Mouse (Mus musculus) spleen, postnatal 4 days (tissue): ENCODE measurements around the gene Ttc9c.

Experiments
- DNase-seq, 2 experiments: peaks; one replicate each; pipeline ENCODE4 v3.0.0; 2022; ENCODE audit warnings: low spot score in 2 of 2

Gene Ttc9c

GRCm38 (mm10) chr19:8830664-8831063 is 11.5 kb upstream of the Ttc9c start:
- DNase-seq, result no peak

DNA sequence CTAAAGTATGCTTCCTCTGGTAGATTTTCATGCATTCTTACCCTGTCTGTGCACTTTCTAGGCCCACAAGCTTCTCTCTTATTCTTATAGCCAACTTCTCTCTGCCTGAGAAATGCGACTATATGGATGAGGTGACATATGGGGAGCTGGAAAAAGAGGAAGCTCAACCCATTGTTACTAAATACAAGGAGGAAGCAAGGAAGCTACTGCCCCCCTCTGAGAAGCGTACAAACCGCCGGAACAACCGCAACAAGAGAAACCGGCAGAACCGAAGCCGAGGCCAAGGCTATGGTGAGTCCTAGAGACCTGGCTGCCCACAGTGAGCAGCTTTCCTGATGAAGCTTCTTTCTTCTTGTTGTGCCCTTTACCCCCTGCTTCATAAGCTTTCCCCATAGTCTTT is 10.5 kb upstream of the Ttc9c start, which contains the start of gene AC129217.1:
Gene AC129217.1 (plus strand): TSS at position 114 of the 400 bp plus-strand sequence.
- peak in 1 of 2 experiments; percentile 67 for DNase-seq

DNA sequence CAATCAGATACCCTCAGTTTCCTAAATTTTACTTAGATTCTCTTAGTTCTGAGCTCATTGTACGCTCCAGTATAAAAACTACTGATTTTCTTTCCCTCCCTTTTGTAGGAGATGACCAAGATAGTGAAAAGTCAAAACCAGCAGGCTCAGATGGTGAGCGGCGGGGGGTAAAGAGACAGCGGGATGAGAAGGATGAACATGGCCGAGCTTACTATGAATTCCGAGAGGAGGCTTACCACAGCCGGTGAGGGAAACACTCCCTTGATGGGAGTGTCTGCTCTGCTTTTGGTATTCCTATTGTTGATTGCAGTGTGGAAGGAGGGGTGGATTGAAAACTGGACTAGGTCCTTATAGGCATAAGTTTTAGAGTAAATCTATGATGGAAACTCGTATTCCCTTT is 3.6 kb upstream of the Ttc9c start:
- no peak for DNase-seq

- no peak for DNase-seq
Measured at GRCm38 (mm10) chr19:8821146-8821545, 2.0 kb upstream of the Ttc9c start.

DNA sequence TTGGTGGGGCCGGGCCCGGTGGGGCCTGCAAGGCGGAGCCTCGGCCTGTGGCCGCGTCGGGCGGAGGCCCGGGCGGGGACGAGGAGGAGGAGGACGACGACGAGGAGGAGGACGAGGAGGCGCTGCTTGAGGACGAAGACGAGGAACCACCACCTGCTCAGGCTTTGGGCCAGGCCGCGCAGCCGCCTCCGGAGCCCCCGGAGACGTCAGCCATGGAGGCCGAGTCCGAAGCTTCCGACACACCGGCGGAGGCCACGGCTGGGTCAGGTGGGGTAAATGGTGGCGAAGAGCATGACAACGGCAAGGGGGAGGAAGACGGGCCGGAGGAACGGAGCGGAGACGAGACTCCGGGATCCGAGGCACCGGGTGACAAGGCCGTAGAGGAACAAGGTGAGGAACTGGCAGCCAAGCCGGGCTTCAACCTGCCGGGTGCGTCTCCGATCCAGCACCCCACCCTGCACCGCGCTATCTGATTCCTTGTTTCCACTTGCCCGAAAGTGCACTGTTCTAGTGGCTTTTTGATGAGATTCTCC is 1.4 kb upstream of the Ttc9c start:
- peak; percentile 68 to 84 for DNase-seq

GRCm38 (mm10) chr19:8819596-8820423 is 677 bp upstream of the Ttc9c start, which contains the start of gene Hnrnpul2:
Gene Hnrnpul2, plus strand, starts transcription at chr19:8820010.
- peak; percentile 96 to 98 for DNase-seq

GRCm38 (mm10) chr19:8818301-8818798 is 783 bp downstream of the Ttc9c start:
- no peak for DNase-seq

DNA sequence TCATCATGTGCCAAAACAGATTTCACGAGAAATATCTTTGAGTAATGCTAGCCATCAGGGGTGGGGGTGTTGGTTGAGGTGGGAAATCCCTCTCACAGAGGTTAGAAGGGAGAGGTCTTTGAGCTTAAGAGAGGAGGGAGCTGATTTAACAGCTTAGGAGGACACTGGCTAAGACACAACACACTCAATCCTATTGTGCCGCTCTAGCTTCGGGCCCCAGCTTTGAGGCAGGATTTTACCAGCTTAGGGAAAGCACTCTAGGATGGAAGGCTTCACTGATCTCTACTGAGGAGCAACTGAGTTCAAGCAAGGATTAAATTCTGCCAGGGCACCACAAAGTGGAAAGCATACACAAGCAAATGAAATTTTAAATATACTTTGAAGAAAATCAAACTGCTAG is 2.1 kb downstream of the Ttc9c start:
- no peak for DNase-seq

DNA sequence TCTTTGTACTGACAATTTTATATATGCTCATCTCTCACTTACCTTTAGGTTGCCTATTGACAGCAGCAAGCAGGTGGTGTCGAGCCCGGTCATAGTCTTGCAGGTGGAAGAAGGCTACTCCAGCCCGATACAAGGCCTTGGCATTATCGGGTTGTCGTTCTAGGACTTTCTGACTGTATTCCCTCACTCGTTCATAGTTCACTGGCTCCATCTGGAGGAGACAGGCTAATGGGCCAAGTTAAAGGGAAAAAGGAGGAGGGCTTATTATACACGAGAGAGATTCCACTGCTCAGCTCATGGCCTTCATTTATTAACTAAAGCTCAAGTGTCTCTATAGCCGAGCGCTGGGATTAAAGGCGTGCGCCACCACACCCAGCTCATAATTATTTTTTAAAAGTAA is 3.3 kb downstream of the Ttc9c start:
- no peak for DNase-seq

DNA sequence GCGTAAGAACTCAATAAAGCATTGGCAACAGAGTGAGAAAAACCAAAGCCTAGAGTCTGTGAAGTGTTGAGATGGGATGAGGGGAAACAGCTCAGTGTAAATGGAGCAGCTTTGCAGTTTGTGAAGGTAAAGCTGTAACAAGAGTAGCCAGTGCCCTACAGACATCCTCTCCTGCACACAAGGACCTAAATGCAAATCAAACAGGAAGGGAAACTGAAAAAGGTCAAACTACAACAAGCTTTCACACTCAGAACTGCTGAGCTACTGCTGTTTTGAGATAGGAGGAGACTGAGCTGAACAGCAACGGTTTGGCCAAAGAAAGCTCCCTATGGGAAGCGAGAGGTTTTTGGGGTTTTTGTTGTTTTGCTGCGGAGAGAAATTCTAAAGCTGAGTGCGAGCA is 12.3 kb downstream of the Ttc9c start:
- DNase-seq, result no peak

DNA sequence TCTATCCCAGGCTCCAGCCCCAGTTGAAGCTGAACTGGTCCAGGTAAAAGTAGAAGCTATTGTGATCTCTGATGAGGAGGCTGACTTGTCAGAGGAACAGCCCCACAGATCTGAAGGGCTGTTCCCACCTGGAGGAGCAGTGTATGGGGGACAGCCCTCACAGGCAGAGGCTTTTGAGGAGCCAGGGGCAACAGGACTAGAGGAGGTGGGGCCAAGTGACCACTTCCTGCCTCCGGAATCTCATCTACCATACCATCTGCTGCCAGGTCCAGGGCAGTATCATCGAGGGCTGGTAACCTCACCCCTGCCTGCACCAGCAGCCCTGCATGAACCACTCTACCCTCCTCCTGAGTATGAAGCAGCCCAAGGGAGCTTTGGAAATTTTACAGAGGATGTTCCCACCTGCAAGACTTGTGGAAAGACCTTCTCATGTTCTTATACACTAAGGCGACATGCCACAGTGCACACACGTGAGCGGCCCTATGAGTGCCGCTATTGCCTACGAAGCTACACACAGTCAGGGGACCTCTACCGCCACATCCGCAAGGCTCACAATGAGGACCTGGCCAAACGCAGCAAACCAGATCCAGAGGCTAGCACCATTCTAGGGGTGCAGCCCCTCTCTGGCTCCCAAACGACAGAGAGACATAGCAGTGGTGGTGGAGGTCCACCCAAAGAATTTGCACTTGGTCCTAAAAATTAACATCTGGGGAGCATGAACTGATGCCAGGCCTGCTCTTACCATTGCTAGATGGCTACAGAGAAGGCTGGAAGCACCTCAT is 15.1 kb downstream of the Ttc9c start:
- DNase-seq, result no peak

- DNase-seq, result no peak
Measured at GRCm38 (mm10) chr19:8803204-8803780, 15.8 kb downstream of the Ttc9c start.

- DNase-seq, result peak; percentile 91 to 92
Measured at GRCm38 (mm10) chr19:8802130-8802821, 16.9 kb downstream of the Ttc9c start, which contains the start of gene Zbtb3. Gene Zbtb3, plus strand, starts transcription at chr19:8802555.

- no peak for DNase-seq
Measured at GRCm38 (mm10) chr19:8798947-8799315, 20.2 kb downstream of the Ttc9c start.

DNA sequence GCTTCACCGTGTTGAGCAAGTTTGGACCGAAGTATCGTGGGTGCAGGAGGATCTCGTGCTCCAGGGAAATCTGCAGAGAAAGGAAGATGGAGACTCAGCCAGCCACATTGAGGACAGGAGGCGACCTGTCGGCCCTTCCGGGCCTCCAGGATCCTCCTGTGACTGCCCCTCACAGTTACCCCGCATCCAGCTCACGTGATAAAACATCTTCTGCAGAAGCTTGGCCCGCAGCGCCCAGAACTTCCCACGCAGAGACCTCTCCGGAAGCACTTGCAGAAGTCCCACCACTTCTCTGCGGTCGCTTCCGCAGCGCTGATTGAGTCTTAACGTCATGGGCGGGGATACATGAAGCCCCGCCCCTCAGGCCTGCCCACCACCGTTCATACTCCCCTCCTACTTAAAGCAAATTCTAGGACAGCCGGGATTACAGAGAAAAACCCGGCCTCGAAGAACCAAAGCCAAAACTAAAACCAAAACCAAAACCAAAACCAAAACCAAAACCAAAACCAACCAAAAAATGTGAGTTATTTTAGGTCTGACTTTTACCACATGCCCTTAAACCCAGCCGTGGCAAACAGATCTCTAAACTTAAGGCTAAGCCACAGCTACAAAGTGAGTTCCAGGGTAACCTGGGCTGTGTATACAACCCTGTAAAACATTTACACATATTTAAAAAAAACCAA is 20.7 kb downstream of the Ttc9c start, which contains the start of gene Polr2g:
Gene Polr2g (minus strand): TSS at position 314 of the 683 bp plus-strand sequence.
- DNase-seq, result peak; percentile 86 to 92

DNA sequence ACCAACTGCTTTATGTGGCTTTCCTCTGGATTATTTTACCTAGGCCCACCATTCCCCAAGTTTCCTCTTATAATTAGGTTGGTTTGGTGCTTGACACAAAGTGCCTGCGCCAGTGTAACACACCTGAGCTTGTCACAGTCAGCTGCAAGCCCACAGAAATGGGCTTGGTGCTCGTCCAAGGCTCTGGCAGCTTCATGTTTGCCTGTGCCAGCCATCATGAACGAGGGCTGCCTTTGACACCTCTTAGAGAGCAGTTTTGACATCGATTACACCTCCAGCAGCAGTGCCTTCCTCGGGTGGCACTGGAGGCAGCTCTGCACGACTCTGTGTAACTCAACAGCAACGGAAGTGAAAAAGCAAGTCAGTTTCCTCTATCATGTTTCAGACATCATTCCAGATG is 29.0 kb downstream of the Ttc9c start:
- no peak for DNase-seq

DNA sequence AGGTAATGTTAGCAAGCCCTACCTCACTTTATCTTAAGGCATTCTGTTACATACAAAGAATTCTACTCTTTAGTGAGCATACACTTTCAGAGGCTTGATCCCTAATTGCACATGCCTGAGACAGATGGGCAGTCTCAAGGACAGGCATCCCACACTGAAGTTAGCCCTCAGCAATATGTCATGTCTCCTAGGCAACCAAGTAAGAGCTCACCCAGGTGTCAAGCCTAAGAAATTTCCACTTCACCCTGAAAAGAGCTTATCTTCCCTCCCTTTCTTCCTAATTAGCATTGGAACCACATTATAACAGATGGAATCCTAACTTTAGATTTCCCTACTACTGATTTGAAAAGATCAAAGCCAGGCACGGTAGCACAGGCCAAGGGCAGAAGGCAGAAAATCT is 30.0 kb downstream of the Ttc9c start:
- no peak for DNase-seq

DNA sequence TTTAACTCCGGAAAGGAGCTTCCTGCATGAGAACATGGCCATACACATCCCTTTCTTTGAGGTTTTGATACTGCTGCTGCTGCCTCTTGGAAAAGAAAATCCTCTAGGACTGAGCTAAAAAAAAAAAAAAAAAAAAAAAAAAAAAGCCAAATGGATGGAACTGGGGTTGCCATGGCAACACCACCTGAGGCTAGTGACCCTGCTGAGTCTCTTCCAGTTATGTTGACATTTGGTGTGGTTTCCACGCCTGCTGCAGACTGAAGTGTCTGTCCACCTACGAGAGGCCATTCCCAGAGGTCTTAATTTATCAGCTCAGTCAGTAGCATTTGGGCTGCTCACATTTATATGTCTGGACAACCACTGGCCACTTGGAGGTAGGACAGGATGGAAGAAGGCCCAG is 30.6 kb downstream of the Ttc9c start:
- no peak for DNase-seq

DNA sequence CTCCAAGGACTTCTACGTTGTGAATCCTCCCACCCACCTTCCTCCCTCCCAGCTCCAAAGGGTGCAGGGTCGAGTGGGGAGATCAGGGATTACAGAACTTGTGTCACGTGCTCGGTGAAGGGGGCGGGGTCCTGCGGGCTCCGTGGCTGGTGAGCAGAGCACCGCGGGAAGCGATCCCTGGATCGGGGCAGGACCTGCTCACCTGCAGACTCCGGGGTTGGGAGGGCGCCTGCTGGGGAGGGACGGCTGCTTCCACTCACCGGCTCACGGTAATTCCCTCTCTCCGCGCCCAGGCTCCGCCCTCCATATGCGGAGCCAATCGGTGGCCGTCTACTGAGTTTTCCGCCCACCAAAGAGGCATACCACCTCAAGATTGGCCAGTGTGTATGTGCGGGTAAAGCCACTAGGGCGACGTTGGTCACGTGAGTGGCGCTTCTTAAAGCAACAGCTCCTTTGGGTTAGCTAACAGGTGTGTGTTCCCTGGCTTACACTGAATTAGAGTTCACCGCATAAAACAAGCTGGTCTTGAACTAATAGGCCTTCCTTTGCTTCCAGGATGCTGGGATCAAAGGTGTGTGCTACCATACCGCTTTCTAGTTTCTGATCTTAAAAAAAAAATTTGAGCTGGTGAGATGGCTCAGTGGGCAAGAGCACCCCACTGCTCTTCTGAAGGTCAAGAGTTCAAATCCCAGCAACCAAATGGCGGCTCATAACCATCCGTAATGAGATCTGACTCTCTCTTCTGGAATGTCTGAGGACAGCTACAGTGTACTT is 32.9 kb downstream of the Ttc9c start, which contains the start of gene Taf6l:
Gene Taf6l (minus strand): TSS at position 410 of the 774 bp plus-strand sequence.
- DNase-seq, result peak; percentile 91 to 93

DNA sequence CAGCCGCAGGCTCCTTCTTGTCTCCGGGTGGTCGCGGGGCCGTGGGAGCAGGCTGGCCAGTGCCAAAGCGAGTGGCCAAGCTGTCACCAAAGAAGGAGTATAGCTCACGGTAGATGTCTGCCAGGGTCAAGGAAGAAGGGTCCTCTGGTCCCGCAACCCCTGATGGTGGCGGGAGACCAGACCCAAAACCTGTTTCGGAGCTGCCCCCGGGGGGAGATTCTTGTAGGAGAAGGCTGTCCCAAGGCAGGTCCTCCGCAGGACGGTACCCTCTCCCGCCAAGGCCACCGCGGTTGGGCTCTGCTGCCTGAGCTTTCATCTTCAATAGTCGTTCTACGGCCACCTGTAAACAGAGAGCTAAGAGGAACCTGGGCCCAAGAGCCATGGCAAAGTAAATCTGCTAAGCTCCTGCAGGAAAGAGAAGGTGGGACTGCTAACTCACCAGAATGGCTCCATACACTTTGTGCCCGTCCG is 44.1 kb downstream of the Ttc9c start:
- peak in 1 of 2 experiments; percentile 37 for DNase-seq
